Mouse (Mus musculus): ENCODE results near the gene Ebpl.

DNA sequence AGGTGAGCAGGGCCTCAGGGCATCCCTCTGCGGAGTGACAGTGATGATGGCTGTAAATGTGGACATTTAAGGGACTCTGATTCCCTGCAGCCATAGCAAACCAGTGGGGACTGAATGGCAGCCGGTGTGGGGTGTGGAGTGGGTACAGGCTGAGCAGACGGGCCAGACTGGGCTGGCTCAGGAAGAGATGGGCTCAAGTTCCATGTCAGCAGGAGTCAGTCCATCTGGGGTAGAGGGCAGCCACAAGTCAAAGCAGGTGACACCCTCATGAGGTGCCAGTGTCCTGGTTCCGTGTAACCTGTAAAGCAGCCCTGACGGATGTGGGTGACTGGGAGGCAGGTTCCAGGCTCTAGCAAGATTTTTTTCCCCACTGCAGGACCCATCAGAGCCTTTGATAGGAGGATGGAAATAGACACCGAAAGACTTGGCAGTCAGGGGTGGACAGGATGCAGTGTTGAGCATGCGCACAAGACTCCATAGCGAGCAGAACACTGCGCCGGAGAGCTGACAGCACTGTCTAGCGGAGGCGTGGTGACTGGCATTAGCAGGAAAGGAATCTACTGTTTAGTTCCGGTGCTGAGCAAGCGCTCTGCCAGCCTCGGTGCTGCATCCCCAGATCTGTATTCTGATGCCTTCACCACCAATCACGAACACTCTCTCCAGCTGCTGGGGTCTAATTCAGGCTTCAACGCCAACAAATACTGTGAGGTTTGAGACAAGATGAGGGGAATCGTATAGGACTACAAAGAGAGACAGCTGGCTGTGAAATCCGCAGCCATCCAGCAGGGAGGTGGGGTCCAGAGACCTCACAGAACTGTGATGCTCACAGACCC lies 32.4 kb downstream of the Ebpl start:
- peak; percentile 68; the same call in 1 of the 2 replicates for TF ChIP-seq POLR2A (IDR thresholded peaks at IDR 0.05; ENCODE audit: borderline replicate concordance, insufficient read depth, low read length)
- TF ChIP-seq CTCF (IDR thresholded peaks at IDR 0.05; ENCODE audit: borderline replicate concordance, insufficient read depth, low read depth, low read length): 0 out of 2 replicates have a peak, but pooled peaks have one; percentile 4
